ENCODE assay signal across 9 mouse cellular contexts in genomic region chr14:25476453-25476852, GRCm38 (mm10). TPM values are rescaled to one million over a fixed set of nuclear protein-coding genes. Genes with fewer than 3 reads are reported as not detected.
DNase-seq lines count a peak whose midpoint lies in the region; ATAC-seq lines count a peak whose summit lies in the region.
"Had no signal": no experiment of that assay in that cellular context is flagged by ENCODE, and none has a peak within 500 bp of the region (broad histone marks: within the 10 kb centered on the region; RNA-seq: fewer than 3 reads in every experiment).

No protein-coding gene starts in this region.

- H3K4me1 ChIP-seq in intestine, embryonic 16.5 days (ENCODE audit: control insufficient read depth, insufficient read depth, low read length), result peaks cover 82% of the 10 kb centered on the region

- no peak overlapping the region for H3K9ac ChIP-seq in intestine, embryonic 16.5 days (ENCODE audit: low read depth, low read length)

- no peaks in the 10 kb centered on the region for H3K9me3 ChIP-seq in intestine, embryonic 16.5 days (ENCODE audit: control insufficient read depth, low read length)

- H3K4me3 ChIP-seq in intestine, embryonic 16.5 days (ENCODE audit: low read length), result no peak overlapping the region

- no peaks in the 10 kb centered on the region for H3K36me3 ChIP-seq in intestine, embryonic 16.5 days (ENCODE audit: control insufficient read depth, insufficient read depth, low read length)

- no peaks in the 10 kb centered on the region for H3K27me3 ChIP-seq in intestine, embryonic 16.5 days (replicated peaks; ENCODE audit: control insufficient read depth, insufficient read depth, low read length)

- H3K27ac ChIP-seq in intestine, embryonic 16.5 days (ENCODE audit: low read length), result peak overlapping the region; percentile 21; the same call in 1 of the 2 replicates

- H3K4me2 ChIP-seq in intestine, embryonic 16.5 days (ENCODE audit: low read depth, low read length), result no peak overlapping the region

- WGBS in intestine, embryonic 16.5 days, result 68% methylated on average over 3 of the region's 3 CpGs

- no peak for ATAC-seq in cerebellum, adult (ENCODE audit: insufficient number of reproducible peaks, low FRiP score, low TSS enrichment)
- no peak for ATAC-seq in intestine, embryonic 16.5 days

- DNase-seq in cerebellum, adult 11-12 months, result peak; percentile 88
- peak; percentile 72 to 83 for DNase-seq in lung, adult 18-20 months
- DNase-seq in lung, postnatal 14 days, result no peak
- DNase-seq in urinary bladder, postnatal 14 days (ENCODE audit: low spot score), result peak; percentile 81
- DNase-seq in testis, postnatal 14 days (ENCODE audit: low spot score), result no peak
- no peak for DNase-seq in left cerebral cortex, adult 11 months (ENCODE audit: low spot score)
- DNase-seq: retina, postnatal 1 day had no signal

RNA-seq across cellular contexts. Expression of gene Zmiz1, which starts 17.5 kb away (rescaled TPM):
- polyA plus RNA-seq in intestine, embryonic 16.5 days (2015; fragmentation: Nextera tagmentation; extraction: Ambion mirVana), result 21.2 and 22.3 TPM in 2 replicates

Comparison
In these comparisons a context has a peak if more than half of its experiments do, and no peak if none do; other contexts are left out.
1. DNase-seq: peak in cerebellum, adult 11-12 months (single experiment), lung, adult 18-20 months (2 of 2) and urinary bladder, postnatal 14 days (single experiment); none in lung, postnatal 14 days (single experiment), testis, postnatal 14 days (single experiment) and left cerebral cortex, adult 11 months (single experiment).